Mouse (Mus musculus) limb, embryonic 12.5 days (tissue): ENCODE measurements around the gene Gja10. TPM values are rescaled to one million over a fixed set of nuclear protein-coding genes. Genes with fewer than 3 reads are reported as not detected.
A peak's percentile ranks its signal among the peaks of the same experiment; 100 is the strongest.

Experiments
- ATAC-seq: fragments of 200-750 bp; cut with Nextera tagmentation; 2 replicates; pipeline ENCODE4 v1.8.0; 2017; ENCODE audit warnings: low read depth, moderate TSS enrichment; ENCODE audit not compliant: insufficient number of reproducible peaks, insufficient read depth, low FRiP score, low TSS enrichment
- H3K27ac ChIP-seq: fragments of 300-500 bp; sonication (generic); 2 replicates; pipeline ENCODE4 v1.5.1; 2016; ENCODE audit warnings: mild to moderate bottlenecking, moderate library complexity
- H3K27me3 ChIP-seq: fragments of 300-500 bp; sonication (generic); 2 replicates; pipeline ENCODE4 v1.6.1; 2016; ENCODE audit warnings: mild to moderate bottlenecking, moderate library complexity
- H3K36me3 ChIP-seq: fragments of 300-500 bp; sonication (generic); 2 replicates; pipeline ENCODE4 v1.6.1; 2016; ENCODE audit warnings: mild to moderate bottlenecking, moderate library complexity
- H3K4me1 ChIP-seq: fragments of 300-500 bp; sonication (generic); replicated peaks from 2 replicates; pipeline ENCODE4 v1.6.1; 2016
- H3K4me2 ChIP-seq: fragments of 300-500 bp; sonication (generic); 2 replicates; pipeline ENCODE4 v1.6.1; 2016; ENCODE audit warnings: mild to moderate bottlenecking, moderate library complexity
- H3K4me3 ChIP-seq: fragments of 300-500 bp; sonication (generic); replicated peaks from 2 replicates; pipeline ENCODE4 v1.5.1; 2016; ENCODE audit warnings: mild to moderate bottlenecking
- H3K9ac ChIP-seq: fragments of 300-500 bp; sonication (generic); replicated peaks from 2 replicates; pipeline ENCODE4 v1.6.1; 2016; ENCODE audit warnings: mild to moderate bottlenecking, moderate library complexity
- H3K9me3 ChIP-seq: fragments of 300-500 bp; sonication (generic); 2 replicates; pipeline ENCODE4 v1.6.1; 2016; ENCODE audit warnings: mild to moderate bottlenecking, moderate library complexity
- WGBS: fragments of 180-500 bp; shearing (Covaris S2); methylation state at CpG from one replicate; pipeline ENCODE4 v1.1.7; 2016; 5-methylcytosine and 5-hydroxymethylcytosine counted together
- polyA plus RNA-seq: library from polyadenylated mRNA; unstranded; fragments of >200 nt; fragmentation: Nextera tagmentation; extraction: Ambion mirVana; gene quantifications from 2 replicates; pipeline ENCODE4 v1.2.1, GENCODE M21; 2016

The Gja10 gene
- polyA plus RNA-seq = 0.11 TPM in 1 of 2 replicates, not detected in the other

- Histone ChIP-seq H3K4me3 (no peak within 1 kb of the TSS), H3K36me3 (no peaks in the 10 kb centered on the region), H3K27me3 (no peaks in the 10 kb centered on the region), H3K4me2 (no peak within 1 kb of the TSS), H3K9ac (no peak within 1 kb of the TSS), H3K9me3 (no peaks in the 10 kb centered on the region), H3K4me1 (no peaks in the 10 kb centered on the region), H3K27ac (no peak within 1 kb of the TSS)
- ATAC-seq = no peak
- WGBS = 73% methylated on average over 3 of the region's 3 CpGs
These were observed at the start of gene Gja10 for GRCm38 (mm10) chr4:32602660-32603059. Gja10 (minus strand) TSS chr4:32602760.

- H3K36me3 ChIP-seq = peaks cover 50% of the 10 kb centered on the region
- WGBS = 81% methylated on average over 5 of the region's 5 CpGs
- H3K9ac ChIP-seq = no peak overlapping the region
- ATAC-seq = no peak
- 0 out of 2 replicates have a peak, but pooled peaks cover 3% of the 10 kb centered on the region for H3K4me1 ChIP-seq
- no peaks in the 10 kb centered on the region for H3K27me3 ChIP-seq
- H3K9me3 ChIP-seq = no peaks in the 10 kb centered on the region
- H3K4me2 ChIP-seq = no peak overlapping the region
- H3K4me3 ChIP-seq = no peak overlapping the region
- no peak overlapping the region for H3K27ac ChIP-seq
These were observed 49.1 kb upstream of the Gja10 start for GRCm38 (mm10) chr4:32651669-32652068.

GRCm38 (mm10) chr4:32621637-32622036 lies 19.1 kb upstream of the Gja10 start:
- peaks cover 12% of the 10 kb centered on the region for H3K4me1 ChIP-seq
- no peaks in the 10 kb centered on the region for H3K9me3 ChIP-seq
- H3K9ac ChIP-seq = no peak overlapping the region
- H3K27ac ChIP-seq = no peak overlapping the region
- no peak overlapping the region for H3K4me3 ChIP-seq
- peaks cover 29% of the 10 kb centered on the region; the same call in 1 of the 2 replicates for H3K36me3 ChIP-seq
- no peak overlapping the region for H3K4me2 ChIP-seq
- H3K27me3 ChIP-seq = no peaks in the 10 kb centered on the region
- no peak for ATAC-seq

- under 1% methylated on average over 64 of the region's 67 CpGs for WGBS
- ATAC-seq = peak; percentile 98
These were observed 12.7 kb upstream of the Gja10 start, which contains the start of gene Casp8ap2 for GRCm38 (mm10) chr4:32615034-32615881. Casp8ap2 (plus strand) TSS chr4:32615451.

GRCm38 (mm10) chr4:32601135-32601534 lies 1.4 kb downstream of the Gja10 start:
- Histone ChIP-seq H3K4me2 (no peak overlapping the region), H3K9ac (no peak overlapping the region), H3K27me3 (no peaks in the 10 kb centered on the region), H3K27ac (no peak overlapping the region), H3K36me3 (no peaks in the 10 kb centered on the region), H3K4me1 (no peaks in the 10 kb centered on the region), H3K9me3 (0 out of 2 replicates have a peak, but pooled peaks cover 5% of the 10 kb centered on the region), H3K4me3 (no peak overlapping the region)
- 27% methylated on average over 12 of the region's 12 CpGs for WGBS
- no peak for ATAC-seq

More at GRCm38 (mm10) chr4:32615034-32615881, 12.7 kb upstream of the Gja10 start, which contains the start of gene Casp8ap2:
- peak within 1 kb of the TSS; percentile 76 for H3K4me2 ChIP-seq
- H3K27ac ChIP-seq = peak within 1 kb of the TSS; percentile 88
- H3K27me3 ChIP-seq = no peaks in the 10 kb centered on the region
- H3K4me3 ChIP-seq = peak within 1 kb of the TSS; percentile 89
- peaks cover 7% of the 10 kb centered on the region; the same call in 1 of the 2 replicates for H3K36me3 ChIP-seq
- no peaks in the 10 kb centered on the region for H3K9me3 ChIP-seq
- peaks cover 17% of the 10 kb centered on the region for H3K4me1 ChIP-seq
- peak within 1 kb of the TSS; percentile 81 for H3K9ac ChIP-seq

- WGBS = 89% methylated on average over 6 of the region's 6 CpGs
These were observed 14.3 kb downstream of the Gja10 start for GRCm38 (mm10) chr4:32588237-32588636.

GRCm38 (mm10) chr4:32587543-32587942 lies 15.0 kb downstream of the Gja10 start:
- Histone ChIP-seq H3K4me2 (no peak overlapping the region), H3K27ac (no peak overlapping the region), H3K4me3 (no peak overlapping the region), H3K9ac (no peak overlapping the region), H3K36me3 (0 out of 2 replicates have a peak, but pooled peaks cover 2% of the 10 kb centered on the region), H3K27me3 (no peaks in the 10 kb centered on the region), H3K9me3 (no peaks in the 10 kb centered on the region), H3K4me1 (no peaks in the 10 kb centered on the region)
- ATAC-seq = no peak
- 87% methylated on average over 5 of the region's 5 CpGs for WGBS

More at GRCm38 (mm10) chr4:32588237-32588636, 14.3 kb downstream of the Gja10 start:
- H3K4me1 ChIP-seq = no peaks in the 10 kb centered on the region
- no peak overlapping the region for H3K4me2 ChIP-seq
- H3K27me3 ChIP-seq = no peaks in the 10 kb centered on the region
- H3K9me3 ChIP-seq = no peaks in the 10 kb centered on the region
- H3K27ac ChIP-seq = no peak overlapping the region
- 0 out of 2 replicates have a peak, but pooled peaks cover 2% of the 10 kb centered on the region for H3K36me3 ChIP-seq
- H3K4me3 ChIP-seq = no peak overlapping the region
- no peak overlapping the region for H3K9ac ChIP-seq
- no peak for ATAC-seq

GRCm38 (mm10) chr4:32586596-32586995 lies 16.0 kb downstream of the Gja10 start:
- WGBS = 12% methylated on average over 9 of the region's 9 CpGs
- H3K36me3 ChIP-seq = peaks cover 3% of the 10 kb centered on the region; the same call in 1 of the 2 replicates
- peaks cover 1% of the 10 kb centered on the region; the same call in 1 of the 2 replicates for H3K4me1 ChIP-seq
- H3K4me2 ChIP-seq = no peak overlapping the region
- no peaks in the 10 kb centered on the region for H3K27me3 ChIP-seq
- H3K9me3 ChIP-seq = no peaks in the 10 kb centered on the region
- no peak overlapping the region for H3K4me3 ChIP-seq
- H3K9ac ChIP-seq = no peak overlapping the region
- no peak overlapping the region for H3K27ac ChIP-seq
- no peak for ATAC-seq

GRCm38 (mm10) chr4:32584181-32584580 lies 18.4 kb downstream of the Gja10 start:
- Histone ChIP-seq H3K9ac (no peak overlapping the region), H3K27ac (no peak overlapping the region), H3K4me3 (no peak overlapping the region), H3K9me3 (no peaks in the 10 kb centered on the region), H3K4me2 (no peak overlapping the region), H3K36me3 (peaks cover 18% of the 10 kb centered on the region; the same call in 1 of the 2 replicates), H3K4me1 (peaks cover 5% of the 10 kb centered on the region; the same call in 1 of the 2 replicates), H3K27me3 (no peaks in the 10 kb centered on the region)
- WGBS = 70% methylated on average over 6 of the region's 6 CpGs
- no peak for ATAC-seq

GRCm38 (mm10) chr4:32579850-32580249 lies 22.7 kb downstream of the Gja10 start:
- 81% methylated on average over 8 of the region's 8 CpGs for WGBS
- ATAC-seq = no peak
- peaks cover 32% of the 10 kb centered on the region for H3K36me3 ChIP-seq
- no peak overlapping the region for H3K9ac ChIP-seq
- H3K4me1 ChIP-seq = peaks cover 5% of the 10 kb centered on the region; the same call in 1 of the 2 replicates
- H3K4me3 ChIP-seq = no peak overlapping the region
- no peak overlapping the region for H3K27ac ChIP-seq
- H3K9me3 ChIP-seq = no peaks in the 10 kb centered on the region
- H3K27me3 ChIP-seq = no peaks in the 10 kb centered on the region
- no peak overlapping the region for H3K4me2 ChIP-seq

- peaks cover 25% of the 10 kb centered on the region for H3K36me3 ChIP-seq
- H3K4me3 ChIP-seq = no peak overlapping the region
- no peak overlapping the region for H3K9ac ChIP-seq
- ATAC-seq = no peak
- no peaks in the 10 kb centered on the region for H3K27me3 ChIP-seq
- no peak overlapping the region for H3K4me2 ChIP-seq
- no peaks in the 10 kb centered on the region for H3K9me3 ChIP-seq
- H3K27ac ChIP-seq = no peak overlapping the region
- H3K4me1 ChIP-seq = peaks cover 11% of the 10 kb centered on the region
- 46% methylated on average over 9 of the region's 9 CpGs for WGBS
These were observed 27.4 kb downstream of the Gja10 start for GRCm38 (mm10) chr4:32575165-32575564.
